Mouse (Mus musculus) lung, embryonic 15.5 days (tissue): ENCODE measurements at regions not wholly inside any gene's neighbourhood (a gene's known extent, or its start where the extent isn't known, plus 50 kb on each side); places are given as distances from the start of the nearest gene placed in this dataset. TPM values are rescaled to one million over a fixed set of nuclear protein-coding genes. Genes with fewer than 3 reads are reported as not detected.

ENCODE experiments used
- microRNA-seq: library from miRNA; unstranded; fragments of <30 nt; microRNA quantifications from one replicate; pipeline ENCODE4, GENCODE M21; 2016

Small RNAs in the stretch of these regions (microRNA-seq; reads per million reads assigned to microRNA genes)
- not detected for gene Gm27878
